Mouse (Mus musculus) neural tube, embryonic 11.5 days (tissue): Measurements from ENCODE around the gene Nfrkb. TPM values are rescaled to one million over a fixed set of nuclear protein-coding genes. Genes with fewer than 3 reads are reported as not detected.

ENCODE experiments used
- ATAC-seq: fragments of 200-750 bp; cut with Nextera tagmentation; 2 replicates; pipeline ENCODE4 v1.8.0; 2017; ENCODE audit warnings: moderate number of reproducible peaks, mild to moderate bottlenecking, moderate TSS enrichment, moderate library complexity; ENCODE audit not compliant: insufficient read depth, low FRiP score, low TSS enrichment
- DNase-seq: peaks from one replicate; pipeline ENCODE4 v3.0.0-alpha.2; 2015; ENCODE audit warnings: low spot score
- H3K27ac ChIP-seq: fragments of 300-500 bp; sonication (generic); 2 replicates; pipeline ENCODE4 v1.5.1; 2014; ENCODE audit warnings: low read depth, mild to moderate bottlenecking, low read length
- H3K27me3 ChIP-seq: fragments of 300-500 bp; sonication (generic); 2 replicates; pipeline ENCODE4 v1.6.1; 2014; ENCODE audit warnings: mild to moderate bottlenecking, low read length, mixed read lengths; ENCODE audit not compliant: control insufficient read depth, insufficient read depth
- H3K36me3 ChIP-seq: fragments of 300-500 bp; sonication (generic); 2 replicates; pipeline ENCODE4 v1.6.1; 2014; ENCODE audit warnings: mild to moderate bottlenecking, low read length, moderate library complexity, mixed read lengths; ENCODE audit not compliant: control insufficient read depth, insufficient read depth
- H3K4me1 ChIP-seq: fragments of 300-500 bp; sonication (generic); 2 replicates; pipeline ENCODE4 v1.6.1; 2014; ENCODE audit warnings: low read length, mixed read lengths; ENCODE audit not compliant: control insufficient read depth, insufficient read depth
- H3K4me2 ChIP-seq: fragments of 300-500 bp; sonication (generic); 2 replicates; pipeline ENCODE4 v1.6.1; 2014; ENCODE audit warnings: low read depth, mild to moderate bottlenecking, moderate library complexity
- H3K4me3 ChIP-seq: fragments of 300-500 bp; sonication (generic); 2 replicates; pipeline ENCODE4 v1.5.1; 2014; ENCODE audit warnings: low read depth, low read length
- H3K9ac ChIP-seq: fragments of 300-500 bp; sonication (generic); 2 replicates; pipeline ENCODE4 v1.6.1; 2014; ENCODE audit warnings: mild to moderate bottlenecking, low read length
- H3K9me3 ChIP-seq: fragments of 300-500 bp; sonication (generic); 2 replicates; pipeline ENCODE4 v1.6.1; 2016; ENCODE audit warnings: low read length; ENCODE audit not compliant: control insufficient read depth
- WGBS: fragments of 180-500 bp; shearing (Covaris S2); extraction: QIAGEN DNeasy Blood & Tissue Kit; methylation state at CpG from one replicate; pipeline ENCODE4 v1.1.7; 2014; 5-methylcytosine and 5-hydroxymethylcytosine counted together
- polyA plus RNA-seq: library from polyadenylated mRNA; unstranded; fragments of >200 nt; fragmentation: Nextera tagmentation; extraction: Ambion mirVana; gene quantifications from 2 replicates; pipeline ENCODE4 v1.2.1, GENCODE M21; 2014

Gene Nfrkb
- polyA plus RNA-seq, 1 experiment from 2014 or later: 22.1 TPM

GRCm38 (mm10) chr9:31449145-31449772, 63.3 kb downstream of the Nfrkb start:
- H3K9ac ChIP-seq: no peak overlapping the region
- no peaks in the 10 kb centered on the region for H3K9me3 ChIP-seq
- no peak overlapping the region for H3K4me2 ChIP-seq
- H3K4me3 ChIP-seq: no peak overlapping the region
- no peak for DNase-seq
- ATAC-seq: no peak
- H3K27ac ChIP-seq: no peak overlapping the region
- H3K36me3 ChIP-seq: no peaks in the 10 kb centered on the region
- H3K27me3 ChIP-seq: no peaks in the 10 kb centered on the region
- WGBS: 92% methylated on average over 7 of the region's 7 CpGs
- H3K4me1 ChIP-seq: no peaks in the 10 kb centered on the region

- ATAC-seq: no peak
- H3K4me3 ChIP-seq: no peak overlapping the region
- no peaks in the 10 kb centered on the region for H3K4me1 ChIP-seq
- no peak overlapping the region for H3K27ac ChIP-seq
- 55% methylated on average over 10 of the region's 10 CpGs for WGBS
- no peaks in the 10 kb centered on the region for H3K9me3 ChIP-seq
- H3K9ac ChIP-seq: no peak overlapping the region
- DNase-seq: no peak
- H3K36me3 ChIP-seq: no peaks in the 10 kb centered on the region
- H3K4me2 ChIP-seq: no peak overlapping the region
- H3K27me3 ChIP-seq: no peaks in the 10 kb centered on the region
These were observed 66.2 kb downstream of the Nfrkb start for GRCm38 (mm10) chr9:31452166-31452565.

DNA sequence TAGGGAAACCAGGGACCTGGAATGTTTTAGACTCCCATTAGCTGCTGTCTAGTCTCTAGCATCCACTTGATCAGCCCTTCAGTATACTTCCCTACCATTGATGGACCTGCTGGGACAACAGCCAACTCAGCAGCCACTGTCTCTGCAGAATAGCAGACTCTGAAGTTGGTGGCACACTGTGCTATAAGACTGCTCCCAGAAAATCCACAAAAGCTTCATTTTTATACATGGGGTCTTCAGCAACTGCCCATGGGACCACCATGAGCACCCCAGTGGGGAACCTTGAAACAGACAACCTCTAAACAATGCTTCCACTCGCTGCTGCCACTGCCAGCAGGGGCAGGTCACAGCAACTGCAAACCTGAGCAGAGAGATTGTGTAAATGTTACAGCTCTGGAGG, 68.4 kb downstream of the Nfrkb start:
- Histone ChIP-seq H3K27ac (no peak overlapping the region), H3K9me3 (no peaks in the 10 kb centered on the region), H3K27me3 (no peaks in the 10 kb centered on the region), H3K36me3 (no peaks in the 10 kb centered on the region), H3K4me1 (no peaks in the 10 kb centered on the region), H3K9ac (no peak overlapping the region), H3K4me2 (no peak overlapping the region), H3K4me3 (no peak overlapping the region)
- no peak for ATAC-seq
- 52% methylated on average over 1 of the region's 1 CpGs for WGBS
- DNase-seq: no peak

DNA sequence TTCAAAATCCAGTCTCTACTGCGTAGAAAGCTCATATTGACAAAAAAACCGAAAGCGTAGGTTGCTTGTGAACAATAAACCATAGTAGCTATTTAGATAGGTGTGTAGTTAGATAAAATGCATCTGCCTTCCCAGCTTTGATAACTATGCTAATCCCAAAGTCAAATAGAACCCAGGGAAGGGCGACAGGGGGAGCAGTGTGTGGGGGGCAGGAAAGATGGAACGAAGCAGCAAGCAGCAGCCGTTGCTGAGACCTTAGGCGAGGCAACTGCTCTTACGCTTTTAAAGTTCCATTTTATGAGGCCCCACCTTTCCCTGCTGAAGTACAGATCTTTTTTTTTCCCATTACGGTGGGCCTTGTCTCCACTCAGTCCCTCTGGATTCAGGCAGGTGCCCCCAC, 77.2 kb downstream of the Nfrkb start:
- no peak for ATAC-seq
- 44% methylated on average over 9 of the region's 9 CpGs for WGBS
- H3K4me1 ChIP-seq: no peaks in the 10 kb centered on the region
- peaks cover 27% of the 10 kb centered on the region for H3K27me3 ChIP-seq
- H3K36me3 ChIP-seq: no peaks in the 10 kb centered on the region
- H3K9me3 ChIP-seq: no peaks in the 10 kb centered on the region
- H3K27ac ChIP-seq: no peak overlapping the region
- H3K4me2 ChIP-seq: no peak overlapping the region
- DNase-seq: no peak
- H3K9ac ChIP-seq: no peak overlapping the region
- no peak overlapping the region for H3K4me3 ChIP-seq

GRCm38 (mm10) chr9:31463692-31464474, 77.9 kb downstream of the Nfrkb start, which contains the start of gene Tmem45b:
TSS of gene Tmem45b (minus strand) at chr9:31464462.
- Histone ChIP-seq H3K4me1 (no peaks in the 10 kb centered on the region), H3K4me2 (peak within 1 kb of the TSS; percentile 10; the same call in 1 of the 2 replicates), H3K9ac (no peak within 1 kb of the TSS), H3K27me3 (peaks cover 27% of the 10 kb centered on the region), H3K4me3 (no peak within 1 kb of the TSS), H3K9me3 (no peaks in the 10 kb centered on the region), H3K27ac (no peak within 1 kb of the TSS), H3K36me3 (no peaks in the 10 kb centered on the region)
- ATAC-seq: no peak
- no peak for DNase-seq
- 8% methylated on average over 33 of the region's 33 CpGs for WGBS

Other genes with a start within 250 kb of the Nfrkb start
- 293 and 318 TPM in 2 replicates for gene Aplp2, start 174.4 kb upstream of the Nfrkb start, polyA plus RNA-seq
- 7.6 and 9.2 TPM in 2 replicates for gene Prdm10, start 105.7 kb upstream of the Nfrkb start, polyA plus RNA-seq
- gene Tmem45b, start 78.3 kb downstream of the Nfrkb start, polyA plus RNA-seq: not detected in 2 replicates